Mouse (Mus musculus): ENCODE measurements around the gene Ubxn2a. TPM values are rescaled to one million over a fixed set of nuclear protein-coding genes. Genes with fewer than 3 reads are reported as not detected.
A peak's percentile ranks its signal among the peaks of the same experiment; 100 is the strongest.
"Not testable (repeated sequence)": the region's sequence is repeated elsewhere in the genome, so short reads cannot be mapped to it uniquely, and the experiment has no call there.

Ubxn2a gene
- total and polyA plus RNA-seq, 3 experiments, result 21.9 to 22.8 TPM; not detected in 1

- no peaks in the 10 kb centered on the region for H3K27me3 ChIP-seq (ENCODE audit: control insufficient read depth in 1 of 2, insufficient read depth in 2 of 2, low read length in 2 of 2)
- H3K9ac ChIP-seq (ENCODE audit: control insufficient read depth, low read depth, low read length, poor library complexity, severe bottlenecking), result no peak overlapping the region
- H3K27ac ChIP-seq (ENCODE audit: control insufficient read depth, low read depth, low read length), result no peak overlapping the region
- no peak overlapping the region for H3K4me3 ChIP-seq (ENCODE audit: control insufficient read depth in 1 of 2, insufficient read depth in 1 of 2, low read depth in 2 of 2, low read length in 2 of 2)
- H3K79me2 ChIP-seq (ENCODE audit: control insufficient read depth, insufficient read depth, low read length, poor library complexity), result no peaks in the 10 kb centered on the region
- peaks cover 0 to 4% of the 10 kb centered on the region in 2 experiments; a peak in 3 of 4 replicates for H3K4me1 ChIP-seq (ENCODE audit: control insufficient read depth in 1 of 2, insufficient read depth in 2 of 2, low read length in 2 of 2)
- H3K9me3 ChIP-seq (replicated peaks; ENCODE audit: insufficient read depth, low read length), result no peaks in the 10 kb centered on the region
- H3K36me3 ChIP-seq (ENCODE audit: control insufficient read depth in 1 of 2, insufficient read depth in 2 of 2, low read length in 2 of 2), result peaks cover 15 to 19% of the 10 kb centered on the region in 2 experiments
- 0 out of 2 replicates have a peak, but pooled peaks have one; percentile 14 for TF ChIP-seq TCF12 (IDR thresholded peaks at IDR 0.05; ENCODE audit: low read depth, low read length)
- TF ChIP-seq TAL1 (IDR thresholded peaks at IDR 0.05; ENCODE audit: low read length), result peak; percentile 11; the same call in 1 of the 2 replicates
- no peak for TF ChIP-seq SIN3A (IDR thresholded peaks at IDR 0.05; ENCODE audit: low read length)
- no peak for DNase-seq (ENCODE audit: low read depth, low spot score)
These were observed 18.8 kb downstream of the Ubxn2a start for GRCm38 (mm10) chr12:4888739-4889138.

GRCm38 (mm10) chr12:4886581-4886980 lies 20.9 kb downstream of the Ubxn2a start:
- not testable (repeated sequence) for H3K9me3 ChIP-seq (replicated peaks; ENCODE audit: insufficient read depth, low read length); DNase-seq (ENCODE audit: low read depth, low spot score); H3K4me3 ChIP-seq (ENCODE audit: control insufficient read depth in 1 of 2, insufficient read depth in 1 of 2, low read depth in 2 of 2, low read length in 2 of 2); H3K27ac ChIP-seq (ENCODE audit: control insufficient read depth, low read depth, low read length); H3K4me1 ChIP-seq (ENCODE audit: control insufficient read depth in 1 of 2, insufficient read depth in 2 of 2, low read length in 2 of 2); H3K27me3 ChIP-seq (ENCODE audit: control insufficient read depth in 1 of 2, insufficient read depth in 2 of 2, low read length in 2 of 2); H3K79me2 ChIP-seq (ENCODE audit: control insufficient read depth, insufficient read depth, low read length, poor library complexity); H3K9ac ChIP-seq (ENCODE audit: control insufficient read depth, low read depth, low read length, poor library complexity, severe bottlenecking)
- peaks cover 15 to 19% of the 10 kb centered on the region in 2 experiments for H3K36me3 ChIP-seq (ENCODE audit: control insufficient read depth in 1 of 2, insufficient read depth in 2 of 2, low read length in 2 of 2)
- peak; percentile 61; the same call in 1 of the 2 replicates for TF ChIP-seq TBP (IDR thresholded peaks at IDR 0.05; ENCODE audit: low read depth, low read length)

GRCm38 (mm10) chr12:4885062-4885461 lies 22.4 kb downstream of the Ubxn2a start:
- TF ChIP-seq USF1 (IDR thresholded peaks at IDR 0.05; ENCODE audit: low read depth, low read length) (no peak), NRF1 (IDR thresholded peaks at IDR 0.05; ENCODE audit: insufficient read depth, low read depth, low read length, poor library complexity, severe bottlenecking) (no peak), TAL1 (IDR thresholded peaks at IDR 0.05; ENCODE audit: low read length) (no peak), TCF12 (IDR thresholded peaks at IDR 0.05; ENCODE audit: low read depth, low read length) (0 out of 2 replicates have a peak, but pooled peaks have one; percentile 40), RCOR1 (IDR thresholded peaks at IDR 0.05; ENCODE audit: low read depth, low read length) (peak; percentile 73)
- Histone ChIP-seq H3K4me3 (ENCODE audit: control insufficient read depth in 1 of 2, insufficient read depth in 1 of 2, low read depth in 2 of 2, low read length in 2 of 2) (no peak overlapping the region), H3K4me1 (ENCODE audit: control insufficient read depth in 1 of 2, insufficient read depth in 2 of 2, low read length in 2 of 2) (peaks cover 0 to 4% of the 10 kb centered on the region in 2 experiments; a peak in 3 of 4 replicates), H3K9ac (ENCODE audit: control insufficient read depth, low read depth, low read length, poor library complexity, severe bottlenecking) (no peak overlapping the region), H3K9me3 (replicated peaks; ENCODE audit: insufficient read depth, low read length) (no peaks in the 10 kb centered on the region), H3K27ac (ENCODE audit: control insufficient read depth, low read depth, low read length) (no peak overlapping the region), H3K27me3 (ENCODE audit: control insufficient read depth in 1 of 2, insufficient read depth in 2 of 2, low read length in 2 of 2) (no peaks in the 10 kb centered on the region), H3K36me3 (ENCODE audit: control insufficient read depth in 1 of 2, insufficient read depth in 2 of 2, low read length in 2 of 2) (peaks cover 13 to 20% of the 10 kb centered on the region in 2 experiments), H3K79me2 (ENCODE audit: control insufficient read depth, insufficient read depth, low read length, poor library complexity) (no peaks in the 10 kb centered on the region)
- no peak for DNase-seq (ENCODE audit: low read depth, low spot score)

- H3K9ac ChIP-seq (ENCODE audit: control insufficient read depth, low read depth, low read length, poor library complexity, severe bottlenecking), result no peak overlapping the region
- no peaks in the 10 kb centered on the region for H3K27me3 ChIP-seq (ENCODE audit: control insufficient read depth in 1 of 2, insufficient read depth in 2 of 2, low read length in 2 of 2)
- no peak overlapping the region for H3K27ac ChIP-seq (ENCODE audit: control insufficient read depth, low read depth, low read length)
- H3K4me3 ChIP-seq (ENCODE audit: control insufficient read depth in 1 of 2, insufficient read depth in 1 of 2, low read depth in 2 of 2, low read length in 2 of 2), result no peak overlapping the region
- DNase-seq (ENCODE audit: low read depth, low spot score), result no peak
- H3K79me2 ChIP-seq (ENCODE audit: control insufficient read depth, insufficient read depth, low read length, poor library complexity), result no peaks in the 10 kb centered on the region
- H3K4me1 ChIP-seq (ENCODE audit: control insufficient read depth in 1 of 2, insufficient read depth in 2 of 2, low read length in 2 of 2), result no peaks in the 10 kb centered on the region
- TF ChIP-seq TCF12 (IDR thresholded peaks at IDR 0.05; ENCODE audit: low read depth, low read length) (no peak), JUND (IDR thresholded peaks at IDR 0.05; ENCODE audit: low read depth, low read length) (no peak), MYB (IDR thresholded peaks at IDR 0.05; ENCODE audit: low read depth, low read length) (no peak), ZNF384 (IDR thresholded peaks at IDR 0.05; ENCODE audit: low read depth, low read length) (no peak), ZKSCAN1 (IDR thresholded peaks at IDR 0.05; ENCODE audit: low read depth, low read length) (no peak), ETS1 (IDR thresholded peaks at IDR 0.05; ENCODE audit: low read depth, low read length) (no peak), USF1 (IDR thresholded peaks at IDR 0.05; ENCODE audit: low read depth, low read length) (no peak), USF2 (IDR thresholded peaks at IDR 0.05; ENCODE audit: borderline replicate concordance in 1 of 2, insufficient read depth in 1 of 2, low read depth in 1 of 2, low read length in 2 of 2) (no peak), UBTF (IDR thresholded peaks at IDR 0.05; ENCODE audit: borderline replicate concordance, insufficient read depth, low read depth, low read length) (no peak)
- H3K9me3 ChIP-seq (replicated peaks; ENCODE audit: insufficient read depth, low read length), result no peaks in the 10 kb centered on the region
- peaks cover 0 to 20% of the 10 kb centered on the region in 2 experiments; a peak in 2 of 4 replicates for H3K36me3 ChIP-seq (ENCODE audit: control insufficient read depth in 1 of 2, insufficient read depth in 2 of 2, low read length in 2 of 2)
These were observed 25.4 kb downstream of the Ubxn2a start for GRCm38 (mm10) chr12:4882086-4882485.
